In genomic region chr10:62865167-62866034, GRCm38 (mm10) we compare ENCODE assay signal across 8 mouse cellular contexts. TPM values are rescaled to one million over a fixed set of nuclear protein-coding genes. Genes with fewer than 3 reads are reported as not detected.
DNase-seq lines count a peak whose midpoint lies in the region; ATAC-seq and TF ChIP-seq lines count a peak whose summit lies in the region.

No protein-coding gene starts in this region.

- no peaks in the 10 kb centered on the region for H3K27me3 ChIP-seq in hindbrain, embryonic 16.5 days (replicated peaks; ENCODE audit: control insufficient read depth, insufficient read depth, low read length)

- no peak for TF ChIP-seq CTCF in gastrocnemius, adult 2 months (IDR thresholded peaks at IDR 0.05)

- H3K4me1 ChIP-seq in hindbrain, embryonic 16.5 days (ENCODE audit: control insufficient read depth, insufficient read depth, low read depth, low read length) = peaks cover 20% of the 10 kb centered on the region

- H3K9ac ChIP-seq in hindbrain, embryonic 16.5 days (ENCODE audit: low read depth, low read length) = peak overlapping the region; percentile 85

- H3K36me3 ChIP-seq in hindbrain, embryonic 16.5 days (ENCODE audit: control insufficient read depth, insufficient read depth, low read length) = no peaks in the 10 kb centered on the region

- H3K4me2 ChIP-seq in hindbrain, embryonic 16.5 days (ENCODE audit: low read length) = peak overlapping the region; percentile 79

- ATAC-seq in activated CD4-positive, CD25-positive, alpha-beta regulatory T cell, adult 4 months = peak; percentile 73
- ATAC-seq in hindbrain, embryonic 16.5 days = peak; percentile 98

- H3K27ac ChIP-seq in gastrocnemius, adult 2 months = peak overlapping the region; percentile 89
- peak overlapping the region; percentile 98 for H3K27ac ChIP-seq in hindbrain, embryonic 16.5 days (ENCODE audit: low read depth, low read length)

- no peaks in the 10 kb centered on the region for H3K9me3 ChIP-seq in hindbrain, embryonic 16.5 days (ENCODE audit: control insufficient read depth, low read length)

- peak; percentile 53 to 76 for DNase-seq in cerebellum, postnatal 4 days (ENCODE audit: low spot score in 2 of 2)
- DNase-seq in gastrocnemius, adult 2 months = peak; percentile 75
- DNase-seq in left cerebral cortex, adult 11 months (ENCODE audit: low spot score) = peak; percentile 86
- DNase-seq in lung, postnatal 25 days (ENCODE audit: low spot score) = peak; percentile 57
- DNase-seq in retina, postnatal 1 day = peak; percentile 95
- peak; percentile 38 for DNase-seq in urinary bladder, adult 2 months (ENCODE audit: low spot score)

- H3K4me3 ChIP-seq in gastrocnemius, adult 2 months = peak overlapping the region; percentile 88
- H3K4me3 ChIP-seq in hindbrain, embryonic 16.5 days (ENCODE audit: low read length) = peak overlapping the region; percentile 55

- under 1% methylated on average over 28 of the region's 28 CpGs for whole genome bisulfite sequencing in hindbrain, embryonic 16.5 days

- intact Hi-C loops in gastrocnemius, adult 2 months (cut with DNase I) = loop anchor here (1.0 kb wide), 1 partner anchor 22 kb away; no protein-coding TSS in a partner anchor

RNA-seq across cellular contexts. Expression of gene Tet1, which starts 43.4 kb away (rescaled TPM):
- 1 to 10 TPM; 5.1 to 6.3 TPM for polyA plus RNA-seq in activated CD4-positive, CD25-positive, alpha-beta regulatory T cell, adult 4 months (2017; shearing (Covaris generic))
- total RNA-seq in gastrocnemius, adult 2 months (2021) = 1 to 10 TPM; 2.1 to 2.7 TPM
- 38.7 and 39.5 TPM in 2 replicates for polyA plus RNA-seq in hindbrain, embryonic 16.5 days (2015; fragmentation: Nextera tagmentation; extraction: Ambion mirVana)
- polyA plus RNA-seq in urinary bladder, adult 2 months (2012; rRNA removed) = 1.6 and 2.3 TPM in 2 replicates

RNA-seq across cellular contexts. Expression of gene Slc25a16, which starts 55.0 kb away (rescaled TPM):
- 1 to 10 TPM; 3.2 to 3.5 TPM for polyA plus RNA-seq in activated CD4-positive, CD25-positive, alpha-beta regulatory T cell, adult 4 months (2017; shearing (Covaris generic))
- 10 to 100 TPM; 15.4 to 18.2 TPM for total RNA-seq in gastrocnemius, adult 2 months (2021)
- polyA plus RNA-seq in hindbrain, embryonic 16.5 days (2015; fragmentation: Nextera tagmentation; extraction: Ambion mirVana) = 15.0 and 15.6 TPM in 2 replicates
- polyA plus RNA-seq in urinary bladder, adult 2 months (2012; rRNA removed) = 18.3 and 22.9 TPM in 2 replicates

Comparison
In these comparisons a context has a peak if more than half of its experiments do, and no peak if none do; other contexts are left out.
1. Peak in every context shown above with its lines: DNase-seq, ATAC-seq, H3K4me3 ChIP-seq and H3K27ac ChIP-seq.
2. DNase-seq: peak in every context shown above with its lines; median percentile 95 in retina, postnatal 1 day; 86 in left cerebral cortex, adult 11 months; 75 in gastrocnemius, adult 2 months; 64 in cerebellum, postnatal 4 days; 57 in lung, postnatal 25 days; 38 in urinary bladder, adult 2 months.